In the genomic region with DNA sequence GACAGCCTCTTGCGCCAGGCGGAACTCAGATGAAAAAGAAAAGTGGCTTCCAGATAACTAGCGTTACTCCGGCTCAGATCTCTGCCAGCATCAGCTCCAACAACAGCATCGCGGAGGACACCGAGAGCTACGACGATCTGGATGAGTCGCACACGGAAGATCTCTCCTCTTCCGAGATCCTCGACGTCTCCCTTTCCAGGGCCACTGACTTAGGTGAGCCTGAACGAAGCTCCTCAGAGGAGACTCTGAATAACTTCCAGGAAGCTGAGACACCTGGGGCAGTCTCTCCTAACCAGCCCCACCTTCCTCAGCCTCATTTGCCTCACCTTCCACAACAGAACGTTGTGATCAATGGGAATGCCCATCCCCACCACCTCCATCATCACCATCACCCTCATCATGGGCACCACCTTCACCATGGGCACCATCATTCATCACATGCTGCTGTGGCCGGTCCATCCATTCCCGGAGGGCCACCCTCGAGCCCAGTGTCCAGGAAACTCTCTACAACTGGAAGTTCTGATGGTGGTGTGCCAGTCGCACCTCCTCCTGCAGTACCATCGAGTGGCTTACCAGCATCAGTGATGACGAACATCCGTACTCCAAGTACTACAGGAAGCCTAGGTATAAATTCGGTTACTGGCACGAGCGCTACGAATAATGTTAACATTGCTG, we compare ENCODE assay signal across 8 mouse cellular contexts. TPM values are rescaled to one million over a fixed set of nuclear protein-coding genes. Genes with fewer than 3 reads are reported as not detected.
DNase-seq lines count a peak whose midpoint lies in the region; ATAC-seq and TF ChIP-seq lines count a peak whose summit lies in the region.

No protein-coding gene starts in this region.

- H3K27ac ChIP-seq in testis, adult 2 months (ENCODE audit: control insufficient read depth, insufficient read depth, low read depth, low read length), result peak overlapping the region; percentile 43
- peak overlapping the region; percentile 98 for H3K27ac ChIP-seq in limb, embryonic 15.5 days
- H3K27ac ChIP-seq in stomach, embryonic 16.5 days (ENCODE audit: low read length), result peak overlapping the region; percentile 98; the same call in 1 of the 2 replicates

- peak overlapping the region; percentile 98; the same call in 1 of the 2 replicates for H3K9ac ChIP-seq in limb, embryonic 15.5 days
- peak overlapping the region; percentile 98 for H3K9ac ChIP-seq in stomach, embryonic 16.5 days (ENCODE audit: low read length)

- no peaks in the 10 kb centered on the region; the same call in none of the 2 replicates for H3K36me3 ChIP-seq in testis, adult 2 months (ENCODE audit: control insufficient read depth, insufficient read depth, low read length)
- peaks cover 20% of the 10 kb centered on the region for H3K36me3 ChIP-seq in limb, embryonic 15.5 days
- peaks cover 15% of the 10 kb centered on the region for H3K36me3 ChIP-seq in stomach, embryonic 16.5 days (ENCODE audit: control insufficient read depth, insufficient read depth, low read length)

- peak; percentile 42 for DNase-seq in embryo, embryonic 11 days
- no peak for DNase-seq in embryo, embryonic 10 days (ENCODE audit: low spot score)
- no peak for DNase-seq in testis, postnatal 14 days (ENCODE audit: low spot score)
- no peak for DNase-seq in testis, postnatal 10 days (ENCODE audit: low spot score)
- DNase-seq in layer of hippocampus, postnatal 36 days, result no peak

- ATAC-seq in limb, embryonic 15.5 days (ENCODE audit: insufficient number of reproducible peaks, low FRiP score, low TSS enrichment, low read depth), result no peak
- ATAC-seq in stomach, embryonic 16.5 days (ENCODE audit: insufficient read depth, low FRiP score), result no peak

- H3K4me1 ChIP-seq in testis, adult 2 months (ENCODE audit: control insufficient read depth, insufficient read depth, low read length), result peaks cover 19% of the 10 kb centered on the region
- H3K4me1 ChIP-seq in limb, embryonic 15.5 days, result peaks cover 48% of the 10 kb centered on the region
- peaks cover 31% of the 10 kb centered on the region for H3K4me1 ChIP-seq in stomach, embryonic 16.5 days (ENCODE audit: control insufficient read depth, insufficient read depth, low read length)

- H3K4me3 ChIP-seq in testis, adult 2 months (ENCODE audit: control insufficient read depth, low read depth, low read length), result peak overlapping the region; percentile 90
- H3K4me3 ChIP-seq in limb, embryonic 15.5 days, result peak overlapping the region; percentile 91
- peak overlapping the region; percentile 86 for H3K4me3 ChIP-seq in stomach, embryonic 16.5 days (replicated peaks; ENCODE audit: low read length)

- no peaks in the 10 kb centered on the region for H3K27me3 ChIP-seq in testis, adult 2 months (ENCODE audit: control insufficient read depth, insufficient read depth, low read length)
- no peaks in the 10 kb centered on the region for H3K27me3 ChIP-seq in limb, embryonic 15.5 days
- H3K27me3 ChIP-seq in stomach, embryonic 16.5 days (ENCODE audit: control insufficient read depth, insufficient read depth, low read length), result no peaks in the 10 kb centered on the region

- H3K4me2 ChIP-seq in limb, embryonic 15.5 days, result peak overlapping the region; percentile 90
- H3K4me2 ChIP-seq in stomach, embryonic 16.5 days (ENCODE audit: low read depth, low read length), result peak overlapping the region; percentile 93

- 52% methylated on average over 27 of the region's 27 CpGs for WGBS in limb, embryonic 15.5 days
- 46% methylated on average over 27 of the region's 27 CpGs for WGBS in stomach, embryonic 16.5 days

- H3K9me3 ChIP-seq in limb, embryonic 15.5 days, result no peaks in the 10 kb centered on the region
- H3K9me3 ChIP-seq in stomach, embryonic 16.5 days (replicated peaks; ENCODE audit: control insufficient read depth, low read length), result no peaks in the 10 kb centered on the region

- no peak for TF ChIP-seq CTCF in testis, adult 2 months (IDR thresholded peaks at IDR 0.05; ENCODE audit: control insufficient read depth, insufficient read depth, insufficient replicate concordance, low read depth, low read length)

- no peak for TF ChIP-seq POLR2A in testis, adult 2 months (IDR thresholded peaks at IDR 0.05; ENCODE audit: control insufficient read depth, low read depth, low read length)

RNA-seq across cellular contexts. Expression of a gene that starts 1.7 kb away (rescaled TPM):
- polyA plus RNA-seq in testis, adult 2 months (2012; rRNA removed), result 174 and 198 TPM in 2 replicates
- 543 and 584 TPM in 2 replicates for polyA plus RNA-seq in limb, embryonic 15.5 days (2015; fragmentation: Nextera tagmentation; extraction: Ambion mirVana)
- polyA plus RNA-seq in stomach, embryonic 16.5 days (2015; fragmentation: Nextera tagmentation; extraction: Ambion mirVana), result 568 and 650 TPM in 2 replicates
- total RNA-seq in layer of hippocampus, postnatal 36 days (2021), result 100 to 1,000 TPM; 540 to 554 TPM

Comparison
In these comparisons a context has a peak if more than half of its experiments do, and no peak if none do; other contexts are left out.
1. H3K27ac ChIP-seq: peak in every context shown above with its lines; median percentile 98 in limb, embryonic 15.5 days; 98 in stomach, embryonic 16.5 days; 43 in testis, adult 2 months.